Mouse (Mus musculus) CD4-positive helper T cell, adult 2 months (primary cell): ENCODE measurements around the gene Dgkq.
"Not testable (repeated sequence)": the region's sequence is repeated elsewhere in the genome, so short reads cannot be mapped to it uniquely, and the experiment has no call there.

ENCODE experiments used
- DNase-seq: peaks from one replicate; pipeline ENCODE4 v3.0.0-alpha.2; 2012; ENCODE audit warnings: low read depth, missing footprints, low spot score

Dgkq gene

GRCm38 (mm10) chr5:108655381-108655780 lies 14.1 kb downstream of the Dgkq start:
- DNase-seq: no peak

- no peak for DNase-seq
Observed at GRCm38 (mm10) chr5:108654444-108654990, 15.0 kb downstream of the Dgkq start.

GRCm38 (mm10) chr5:108653341-108653740 lies 16.1 kb downstream of the Dgkq start:
- DNase-seq: no peak

GRCm38 (mm10) chr5:108651823-108652222 lies 17.6 kb downstream of the Dgkq start:
- peak; percentile 70 for DNase-seq

GRCm38 (mm10) chr5:108651136-108651720 lies 18.2 kb downstream of the Dgkq start:
- DNase-seq: no peak

GRCm38 (mm10) chr5:108650341-108650740 lies 19.1 kb downstream of the Dgkq start:
- DNase-seq: no peak

GRCm38 (mm10) chr5:108648937-108649576 lies 20.4 kb downstream of the Dgkq start:
- no peak for DNase-seq

- DNase-seq: no peak
Observed at GRCm38 (mm10) chr5:108647820-108648465, 21.5 kb downstream of the Dgkq start.

GRCm38 (mm10) chr5:108647311-108647710 lies 22.2 kb downstream of the Dgkq start:
- DNase-seq: no peak

GRCm38 (mm10) chr5:108646343-108646660 lies 23.2 kb downstream of the Dgkq start:
- DNase-seq: no peak

- no peak for DNase-seq
Observed at GRCm38 (mm10) chr5:108645651-108646342, 23.7 kb downstream of the Dgkq start.

- DNase-seq: no peak
Observed at GRCm38 (mm10) chr5:108643674-108644073, 25.8 kb downstream of the Dgkq start.

GRCm38 (mm10) chr5:108636172-108636571 lies 33.3 kb downstream of the Dgkq start:
- DNase-seq: no peak

- DNase-seq: not testable (repeated sequence)
Observed at GRCm38 (mm10) chr5:108634088-108634487, 35.4 kb downstream of the Dgkq start.

GRCm38 (mm10) chr5:108633676-108634075 lies 35.8 kb downstream of the Dgkq start:
- DNase-seq: no peak

- DNase-seq: peak; percentile 98
Observed at GRCm38 (mm10) chr5:108629634-108630483, 39.6 kb downstream of the Dgkq start, which contains the start of the genes Gak and Tmem175. Gene Gak, minus strand, starts transcription at chr5:108629755. Gene Tmem175, plus strand, starts transcription at chr5:108629770.

GRCm38 (mm10) chr5:108628891-108629633 lies 40.4 kb downstream of the Dgkq start:
- DNase-seq: peak; percentile 56

GRCm38 (mm10) chr5:108626050-108626660 lies 43.3 kb downstream of the Dgkq start:
- DNase-seq: no peak

GRCm38 (mm10) chr5:108621870-108622269 lies 47.6 kb downstream of the Dgkq start:
- DNase-seq: no peak

- no peak for DNase-seq
Observed at GRCm38 (mm10) chr5:108610426-108610825, 59.0 kb downstream of the Dgkq start.
